Mouse (Mus musculus): Measurements from ENCODE around the gene Itk. TPM values are rescaled to one million over a fixed set of nuclear protein-coding genes. Genes with fewer than 3 reads are reported as not detected.

The Itk gene
- polyA plus RNA-seq, 1 experiment from 2014 or later, result 0.33 TPM

- Histone ChIP-seq H3K27me3 (replicated peaks; ENCODE audit: control insufficient read depth, insufficient read depth, low read length) (no peaks in the 10 kb centered on the region), H3K4me2 (ENCODE audit: low read depth, low read length) (no peak overlapping the region), H3K4me1 (ENCODE audit: control insufficient read depth, insufficient read depth, low read length) (peaks cover 2% of the 10 kb centered on the region; the same call in 1 of the 2 replicates), H3K36me3 (ENCODE audit: control insufficient read depth, insufficient read depth, low read length) (no peaks in the 10 kb centered on the region), H3K4me3 (ENCODE audit: low read length) (no peak overlapping the region), H3K27ac (ENCODE audit: low read length) (no peak overlapping the region), H3K9me3 (ENCODE audit: control insufficient read depth, low read length) (no peaks in the 10 kb centered on the region), H3K9ac (ENCODE audit: low read depth, low read length) (no peak overlapping the region)
- no peak for ATAC-seq
- 89% methylated on average over 5 of the region's 5 CpGs for WGBS
Measured at GRCm38 (mm10) chr11:46293491-46293890, 95.8 kb downstream of the Itk start.

GRCm38 (mm10) chr11:46290988-46291405 is 98.3 kb downstream of the Itk start:
- H3K36me3 ChIP-seq (ENCODE audit: control insufficient read depth, insufficient read depth, low read length), result no peaks in the 10 kb centered on the region
- no peak overlapping the region for H3K9ac ChIP-seq (ENCODE audit: low read depth, low read length)
- H3K4me1 ChIP-seq (ENCODE audit: control insufficient read depth, insufficient read depth, low read length), result no peaks in the 10 kb centered on the region
- no peak overlapping the region for H3K4me3 ChIP-seq (ENCODE audit: low read length)
- H3K4me2 ChIP-seq (ENCODE audit: low read depth, low read length), result no peak overlapping the region
- ATAC-seq, result no peak
- no peaks in the 10 kb centered on the region for H3K27me3 ChIP-seq (replicated peaks; ENCODE audit: control insufficient read depth, insufficient read depth, low read length)
- WGBS, result 37% methylated on average over 10 of the region's 10 CpGs
- no peaks in the 10 kb centered on the region for H3K9me3 ChIP-seq (ENCODE audit: control insufficient read depth, low read length)
- no peak overlapping the region for H3K27ac ChIP-seq (ENCODE audit: low read length)

GRCm38 (mm10) chr11:46289561-46289960 is 99.8 kb downstream of the Itk start:
- Histone ChIP-seq H3K9ac (ENCODE audit: low read depth, low read length) (no peak overlapping the region), H3K4me2 (ENCODE audit: low read depth, low read length) (no peak overlapping the region), H3K27ac (ENCODE audit: low read length) (no peak overlapping the region), H3K9me3 (ENCODE audit: control insufficient read depth, low read length) (no peaks in the 10 kb centered on the region), H3K36me3 (ENCODE audit: control insufficient read depth, insufficient read depth, low read length) (no peaks in the 10 kb centered on the region), H3K4me3 (ENCODE audit: low read length) (no peak overlapping the region), H3K27me3 (replicated peaks; ENCODE audit: control insufficient read depth, insufficient read depth, low read length) (no peaks in the 10 kb centered on the region), H3K4me1 (ENCODE audit: control insufficient read depth, insufficient read depth, low read length) (no peaks in the 10 kb centered on the region)
- WGBS, result 90% methylated on average over 9 of the region's 9 CpGs
- ATAC-seq, result no peak

GRCm38 (mm10) chr11:46289022-46289421 is 100.3 kb downstream of the Itk start:
- no peak overlapping the region for H3K4me3 ChIP-seq (ENCODE audit: low read length)
- no peak overlapping the region for H3K27ac ChIP-seq (ENCODE audit: low read length)
- no peaks in the 10 kb centered on the region for H3K36me3 ChIP-seq (ENCODE audit: control insufficient read depth, insufficient read depth, low read length)
- no peak overlapping the region for H3K9ac ChIP-seq (ENCODE audit: low read depth, low read length)
- no peak overlapping the region for H3K4me2 ChIP-seq (ENCODE audit: low read depth, low read length)
- H3K27me3 ChIP-seq (replicated peaks; ENCODE audit: control insufficient read depth, insufficient read depth, low read length), result no peaks in the 10 kb centered on the region
- H3K9me3 ChIP-seq (ENCODE audit: control insufficient read depth, low read length), result no peaks in the 10 kb centered on the region
- no peak for ATAC-seq
- H3K4me1 ChIP-seq (ENCODE audit: control insufficient read depth, insufficient read depth, low read length), result no peaks in the 10 kb centered on the region
- WGBS, result 90% methylated on average over 4 of the region's 4 CpGs

- Histone ChIP-seq H3K27me3 (replicated peaks; ENCODE audit: control insufficient read depth, insufficient read depth, low read length) (no peaks in the 10 kb centered on the region), H3K27ac (ENCODE audit: low read length) (no peak overlapping the region), H3K9ac (ENCODE audit: low read depth, low read length) (no peak overlapping the region), H3K9me3 (ENCODE audit: control insufficient read depth, low read length) (no peaks in the 10 kb centered on the region), H3K4me1 (ENCODE audit: control insufficient read depth, insufficient read depth, low read length) (no peaks in the 10 kb centered on the region), H3K36me3 (ENCODE audit: control insufficient read depth, insufficient read depth, low read length) (no peaks in the 10 kb centered on the region), H3K4me3 (ENCODE audit: low read length) (no peak overlapping the region), H3K4me2 (ENCODE audit: low read depth, low read length) (no peak overlapping the region)
- ATAC-seq, result no peak
- 63% methylated on average over 5 of the region's 5 CpGs for whole genome bisulfite sequencing
Measured at GRCm38 (mm10) chr11:46288091-46288490, 101.2 kb downstream of the Itk start.

- 55% methylated on average over 6 of the region's 6 CpGs for WGBS
- Histone ChIP-seq H3K4me2 (ENCODE audit: low read depth, low read length) (no peak overlapping the region), H3K9me3 (ENCODE audit: control insufficient read depth, low read length) (no peaks in the 10 kb centered on the region), H3K36me3 (ENCODE audit: control insufficient read depth, insufficient read depth, low read length) (no peaks in the 10 kb centered on the region), H3K27ac (ENCODE audit: low read length) (no peak overlapping the region), H3K4me3 (ENCODE audit: low read length) (no peak overlapping the region), H3K9ac (ENCODE audit: low read depth, low read length) (no peak overlapping the region), H3K27me3 (replicated peaks; ENCODE audit: control insufficient read depth, insufficient read depth, low read length) (no peaks in the 10 kb centered on the region), H3K4me1 (ENCODE audit: control insufficient read depth, insufficient read depth, low read length) (no peaks in the 10 kb centered on the region)
- ATAC-seq, result no peak
Measured at GRCm38 (mm10) chr11:46286803-46287202, 102.5 kb downstream of the Itk start.

- Histone ChIP-seq H3K9me3 (ENCODE audit: control insufficient read depth, low read length) (no peaks in the 10 kb centered on the region), H3K27me3 (replicated peaks; ENCODE audit: control insufficient read depth, insufficient read depth, low read length) (no peaks in the 10 kb centered on the region), H3K36me3 (ENCODE audit: control insufficient read depth, insufficient read depth, low read length) (no peaks in the 10 kb centered on the region), H3K4me2 (ENCODE audit: low read depth, low read length) (no peak overlapping the region), H3K27ac (ENCODE audit: low read length) (no peak overlapping the region), H3K4me3 (ENCODE audit: low read length) (no peak overlapping the region), H3K9ac (ENCODE audit: low read depth, low read length) (no peak overlapping the region), H3K4me1 (ENCODE audit: control insufficient read depth, insufficient read depth, low read length) (no peaks in the 10 kb centered on the region)
- no peak for ATAC-seq
- 92% methylated on average over 6 of the region's 6 CpGs for WGBS
Measured at GRCm38 (mm10) chr11:46283800-46284199, 105.5 kb downstream of the Itk start.

- Histone ChIP-seq H3K27me3 (replicated peaks; ENCODE audit: control insufficient read depth, insufficient read depth, low read length) (no peaks in the 10 kb centered on the region), H3K4me1 (ENCODE audit: control insufficient read depth, insufficient read depth, low read length) (no peaks in the 10 kb centered on the region), H3K36me3 (ENCODE audit: control insufficient read depth, insufficient read depth, low read length) (no peaks in the 10 kb centered on the region), H3K9ac (ENCODE audit: low read depth, low read length) (no peak overlapping the region), H3K4me3 (ENCODE audit: low read length) (no peak overlapping the region), H3K27ac (ENCODE audit: low read length) (no peak overlapping the region), H3K4me2 (ENCODE audit: low read depth, low read length) (no peak overlapping the region), H3K9me3 (ENCODE audit: control insufficient read depth, low read length) (no peaks in the 10 kb centered on the region)
- no peak for ATAC-seq
- 78% methylated on average over 5 of the region's 5 CpGs for whole genome bisulfite sequencing
Measured at GRCm38 (mm10) chr11:46282612-46283011, 106.7 kb downstream of the Itk start.

- no peaks in the 10 kb centered on the region for H3K9me3 ChIP-seq (ENCODE audit: control insufficient read depth, low read length)
- no peaks in the 10 kb centered on the region for H3K36me3 ChIP-seq (ENCODE audit: control insufficient read depth, insufficient read depth, low read length)
- H3K27ac ChIP-seq (ENCODE audit: low read length), result no peak overlapping the region
- 92% methylated on average over 12 of the region's 12 CpGs for WGBS
- H3K4me1 ChIP-seq (ENCODE audit: control insufficient read depth, insufficient read depth, low read length), result no peaks in the 10 kb centered on the region
- H3K4me2 ChIP-seq (ENCODE audit: low read depth, low read length), result no peak overlapping the region
- ATAC-seq, result no peak
- H3K4me3 ChIP-seq (ENCODE audit: low read length), result no peak overlapping the region
- no peaks in the 10 kb centered on the region for H3K27me3 ChIP-seq (replicated peaks; ENCODE audit: control insufficient read depth, insufficient read depth, low read length)
- H3K9ac ChIP-seq (ENCODE audit: low read depth, low read length), result no peak overlapping the region
Measured at GRCm38 (mm10) chr11:46278709-46279108, 110.6 kb downstream of the Itk start.

GRCm38 (mm10) chr11:46278140-46278539 is 111.2 kb downstream of the Itk start:
- Histone ChIP-seq H3K4me1 (ENCODE audit: control insufficient read depth, insufficient read depth, low read length) (no peaks in the 10 kb centered on the region), H3K9me3 (ENCODE audit: control insufficient read depth, low read length) (no peaks in the 10 kb centered on the region), H3K27ac (ENCODE audit: low read length) (no peak overlapping the region), H3K36me3 (ENCODE audit: control insufficient read depth, insufficient read depth, low read length) (no peaks in the 10 kb centered on the region), H3K9ac (ENCODE audit: low read depth, low read length) (no peak overlapping the region), H3K27me3 (replicated peaks; ENCODE audit: control insufficient read depth, insufficient read depth, low read length) (no peaks in the 10 kb centered on the region), H3K4me3 (ENCODE audit: low read length) (no peak overlapping the region), H3K4me2 (ENCODE audit: low read depth, low read length) (no peak overlapping the region)
- no peak for ATAC-seq
- 70% methylated on average over 5 of the region's 5 CpGs for WGBS
